Mouse (Mus musculus) liver, embryonic 16.5 days (tissue): ENCODE results near the gene Sept14. TPM values are rescaled to one million over a fixed set of nuclear protein-coding genes. Genes with fewer than 3 reads are reported as not detected.

Source experiments
- ATAC-seq: fragments of 200-750 bp; cut with Nextera tagmentation; 2 replicates; pipeline ENCODE4 v1.8.0; 2017; ENCODE audit warnings: low read depth, mild to moderate bottlenecking, moderate number of reproducible peaks, moderate library complexity
- H3K27ac ChIP-seq: fragments of 300-500 bp; sonication (generic); 2 replicates; pipeline ENCODE4 v1.5.1; 2014; ENCODE audit warnings: mild to moderate bottlenecking, low read length
- H3K27me3 ChIP-seq: fragments of 300-500 bp; sonication (generic); 2 replicates; pipeline ENCODE4 v1.6.1; 2014; ENCODE audit warnings: low read depth, low read length, mixed read lengths; ENCODE audit not compliant: control insufficient read depth, insufficient read depth
- H3K36me3 ChIP-seq: fragments of 300-500 bp; sonication (generic); 2 replicates; pipeline ENCODE4 v1.6.1; 2014; ENCODE audit warnings: mild to moderate bottlenecking; ENCODE audit not compliant: control insufficient read depth, insufficient read depth
- H3K4me1 ChIP-seq: fragments of 300-500 bp; sonication (generic); 2 replicates; pipeline ENCODE4 v1.6.1; 2014; ENCODE audit warnings: low read depth, low read length, mixed read lengths; ENCODE audit not compliant: control insufficient read depth
- H3K4me2 ChIP-seq: fragments of 300-500 bp; sonication (generic); 2 replicates; pipeline ENCODE4 v1.6.1; 2014; ENCODE audit warnings: low read depth, low read length, mixed read lengths
- H3K4me3 ChIP-seq: fragments of 300-500 bp; sonication (generic); 2 replicates; pipeline ENCODE4 v1.5.1; 2014; ENCODE audit warnings: low read depth, mild to moderate bottlenecking, low read length
- H3K9ac ChIP-seq: fragments of 300-500 bp; sonication (generic); 2 replicates; pipeline ENCODE4 v1.6.1; 2014; ENCODE audit warnings: low read depth, low read length
- H3K9me3 ChIP-seq: fragments of 300-500 bp; sonication (generic); replicated peaks from 2 replicates; pipeline ENCODE4 v1.6.1; 2016; ENCODE audit warnings: low read length; ENCODE audit not compliant: control insufficient read depth
- WGBS: fragments of 180-500 bp; shearing (Covaris S2); extraction: QIAGEN DNeasy Blood & Tissue Kit; methylation state at CpG from one replicate; pipeline ENCODE4 v1.1.7; 2014; ENCODE audit not compliant: insufficient replicate concordance; 5-methylcytosine and 5-hydroxymethylcytosine counted together
- polyA plus RNA-seq: library from polyadenylated mRNA; unstranded; fragments of >200 nt; fragmentation: Nextera tagmentation; extraction: Ambion mirVana; gene quantifications from 2 replicates; pipeline ENCODE4 v1.2.1, GENCODE M21; 2015

Sept14 gene
- polyA plus RNA-seq, 1 experiment from 2014 or later: not detected

- Histone ChIP-seq H3K4me3 (no peak overlapping the region), H3K27me3 (no peaks in the 10 kb centered on the region), H3K4me1 (no peaks in the 10 kb centered on the region), H3K27ac (no peak overlapping the region), H3K4me2 (no peak overlapping the region), H3K36me3 (peaks cover 5% of the 10 kb centered on the region; the same call in 1 of the 2 replicates), H3K9me3 (no peaks in the 10 kb centered on the region), H3K9ac (no peak overlapping the region)
- ATAC-seq: no peak
- WGBS: 74% methylated on average over 15 of the region's 15 CpGs
These were observed 50.4 kb downstream of the Sept14 start for GRCm38 (mm10) chr5:129657931-129658330.

GRCm38 (mm10) chr5:129657016-129657415, 51.3 kb downstream of the Sept14 start:
- Histone ChIP-seq H3K9ac (no peak overlapping the region), H3K27me3 (no peaks in the 10 kb centered on the region), H3K4me1 (no peaks in the 10 kb centered on the region), H3K4me2 (no peak overlapping the region), H3K4me3 (no peak overlapping the region), H3K9me3 (no peaks in the 10 kb centered on the region), H3K36me3 (peaks cover 5% of the 10 kb centered on the region; the same call in 1 of the 2 replicates), H3K27ac (no peak overlapping the region)
- no peak for ATAC-seq
- WGBS: 87% methylated on average over 10 of the region's 10 CpGs

- 68% methylated on average over 5 of the region's 5 CpGs for WGBS
- H3K27me3 ChIP-seq: no peaks in the 10 kb centered on the region
These were observed 57.5 kb downstream of the Sept14 start for GRCm38 (mm10) chr5:129650858-129651257.

More at GRCm38 (mm10) chr5:129650858-129651257, 57.5 kb downstream of the Sept14 start:
- Histone ChIP-seq H3K4me1 (no peaks in the 10 kb centered on the region), H3K9me3 (no peaks in the 10 kb centered on the region), H3K4me3 (no peak overlapping the region), H3K36me3 (no peaks in the 10 kb centered on the region), H3K4me2 (no peak overlapping the region), H3K9ac (no peak overlapping the region), H3K27ac (no peak overlapping the region)
- ATAC-seq: no peak

Other genes with a start within 250 kb of the Sept14 start
- gene Sfswap, start 207.3 kb downstream of the Sept14 start, polyA plus RNA-seq: 13.4 and 13.7 TPM in 2 replicates
- gene Mmp17, start 124.3 kb downstream of the Sept14 start, polyA plus RNA-seq: 0.23 and 0.24 TPM in 2 replicates
- 0.78 and 0.93 TPM in 2 replicates for gene Zfp11, start 38.4 kb downstream of the Sept14 start, polyA plus RNA-seq
- gene Mrps17, start 7.0 kb upstream of the Sept14 start, polyA plus RNA-seq: 83.5 and 93.1 TPM in 2 replicates
- gene Nipsnap2, start 16.6 kb upstream of the Sept14 start, polyA plus RNA-seq: 23.1 and 23.8 TPM in 2 replicates
- 92.8 and 104 TPM in 2 replicates for gene Psph, start 78.9 kb upstream of the Sept14 start, polyA plus RNA-seq
- gene Sumf2, start 138.5 kb upstream of the Sept14 start, polyA plus RNA-seq: 15.2 and 15.7 TPM in 2 replicates
- 510 and 520 TPM in 2 replicates for gene Chchd2, start 179.0 kb upstream of the Sept14 start, polyA plus RNA-seq
- 0.48 and 0.61 TPM in 2 replicates for gene Zbed5, start 187.2 kb upstream of the Sept14 start, polyA plus RNA-seq
- 0.12 and 0.13 TPM in 2 replicates for gene Phkg1, start 190.0 kb upstream of the Sept14 start, polyA plus RNA-seq
- gene Nupr1l, start 200.0 kb upstream of the Sept14 start, polyA plus RNA-seq: 0.26 and 0.41 TPM in 2 replicates
- 17.3 and 18.6 TPM in 2 replicates for gene Vkorc1l1, start 233.5 kb upstream of the Sept14 start, polyA plus RNA-seq